Mouse (Mus musculus) megakaryocyte progenitor cell, adult 5-6 weeks (primary cell): ENCODE data around the gene Vpreb3. TPM values are rescaled to one million over a fixed set of nuclear protein-coding genes. Genes with fewer than 3 reads are reported as not detected.

ENCODE experiments used
- ATAC-seq: replicated peaks from 2 replicates; pipeline ENCODE4 v1.8.0; 2016; ENCODE audit warnings: mild to moderate bottlenecking, moderate TSS enrichment, inconsistent platforms; ENCODE audit not compliant: poor library complexity
- total RNA-seq, 2 experiments: library from RNA; stranded (forward) in 1 of 2; stranded (reverse) in 1 of 2; fragments of 157-497, 149-512 nt in 1 of 2; fragments of 200-1000 nt in 1 of 2; gene quantifications; 2 replicates each; pipeline versions ENCODE4 v1.2.3 to v1.2.4; 2015 to 2017

Gene Vpreb3
- total RNA-seq, 2 experiments from 2014 or later, result not detected

GRCm38 (mm10) chr10:75931311-75931710 is 11.5 kb upstream of the Vpreb3 start:
- no peak for ATAC-seq

GRCm38 (mm10) chr10:75932081-75932678 is 10.7 kb upstream of the Vpreb3 start:
- ATAC-seq, result peak; percentile 45

- no peak for ATAC-seq
Measured at GRCm38 (mm10) chr10:75932891-75933290, 10.0 kb upstream of the Vpreb3 start, which contains the start of gene Chchd10. Gene Chchd10 (plus strand): TSS chr10:75933130.

- ATAC-seq, result no peak
Measured at GRCm38 (mm10) chr10:75934991-75935390, 7.9 kb upstream of the Vpreb3 start.

DNA sequence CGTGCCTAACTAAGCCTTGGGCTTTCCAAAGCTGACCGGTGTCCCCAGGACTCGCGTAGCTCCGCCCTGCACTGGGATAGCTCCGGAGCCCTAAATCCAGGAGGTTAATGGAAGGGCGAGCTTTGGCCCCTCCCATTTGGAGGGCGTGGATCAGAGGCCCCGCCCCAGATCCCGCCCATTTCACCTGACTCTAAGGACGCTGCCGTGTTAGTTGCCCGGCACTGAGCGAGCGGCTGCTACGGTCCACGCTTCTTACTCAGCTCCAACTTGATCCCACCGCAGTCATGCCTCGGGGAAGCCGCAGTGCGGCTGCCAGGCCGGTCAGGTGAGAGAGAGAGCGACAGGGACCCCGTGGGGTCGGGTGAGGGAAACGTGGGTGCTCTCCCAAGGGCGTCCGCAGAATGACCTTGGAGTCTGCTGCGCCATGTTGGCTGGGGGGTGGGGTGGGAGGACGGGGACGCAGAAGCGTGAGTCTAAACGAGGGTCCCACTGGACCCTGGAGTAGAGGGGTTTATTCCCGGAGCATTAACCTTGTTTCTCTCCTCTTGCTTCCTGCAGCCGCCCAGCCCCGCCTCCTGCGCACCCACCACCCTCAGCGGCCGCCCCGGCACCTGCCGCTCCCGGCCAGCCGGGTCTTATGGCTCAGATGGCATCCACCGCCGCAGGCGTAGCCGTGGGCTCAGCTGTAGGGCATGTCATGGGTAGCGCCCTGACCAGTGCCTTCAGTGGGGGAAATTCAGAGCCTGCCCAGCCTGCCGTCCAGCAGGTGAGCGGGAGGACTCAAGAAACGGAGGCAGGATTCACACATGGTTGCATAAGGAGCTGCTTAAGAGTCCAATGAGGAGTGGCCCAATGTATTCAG is 6.9 kb upstream of the Vpreb3 start, which contains the start of gene Mmp11:
Gene Mmp11 (minus strand): TSS at position 817 of the 862 bp plus-strand sequence.
- peak; percentile 80 for ATAC-seq

GRCm38 (mm10) chr10:75936909-75937667 is 5.8 kb upstream of the Vpreb3 start:
- ATAC-seq, result no peak

- ATAC-seq, result no peak
Measured at GRCm38 (mm10) chr10:75937851-75938643, 4.8 kb upstream of the Vpreb3 start.

DNA sequence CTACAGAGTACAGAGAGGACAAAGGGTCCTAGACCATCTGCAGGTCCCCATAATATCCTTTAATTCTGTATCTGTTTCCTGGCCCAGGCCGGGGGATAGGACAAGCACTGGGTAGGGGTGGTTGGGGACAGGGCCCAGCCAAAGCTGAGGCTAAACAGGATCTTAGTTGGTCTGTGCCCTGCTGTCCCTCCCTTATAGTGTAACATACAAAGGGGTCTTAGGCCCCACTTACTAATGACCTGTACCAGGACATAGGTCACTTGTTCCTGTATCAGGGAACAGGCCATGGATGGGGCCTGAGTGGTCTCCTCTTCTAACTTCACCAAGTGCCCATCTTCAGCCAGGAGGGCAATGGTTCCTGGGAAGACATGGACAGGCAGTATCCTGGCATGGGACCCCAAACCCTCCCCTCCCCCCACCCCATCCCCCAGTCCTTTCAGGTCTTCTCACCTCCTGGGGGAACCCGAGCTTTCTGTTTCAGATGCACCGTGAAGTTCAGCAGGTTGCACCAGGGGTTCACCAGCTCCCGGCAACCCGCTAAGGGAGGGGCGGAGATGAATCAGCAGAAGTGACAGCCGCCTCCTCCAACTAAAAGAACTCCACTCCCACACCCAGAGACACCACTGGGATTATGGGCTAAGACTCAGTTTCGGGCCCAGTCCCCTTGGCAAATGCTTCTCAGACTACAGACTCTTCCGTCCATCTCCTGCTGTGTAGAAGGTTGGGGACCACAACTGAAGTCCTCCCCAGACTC is 3.2 kb upstream of the Vpreb3 start:
- peak; percentile 36 for ATAC-seq

DNA sequence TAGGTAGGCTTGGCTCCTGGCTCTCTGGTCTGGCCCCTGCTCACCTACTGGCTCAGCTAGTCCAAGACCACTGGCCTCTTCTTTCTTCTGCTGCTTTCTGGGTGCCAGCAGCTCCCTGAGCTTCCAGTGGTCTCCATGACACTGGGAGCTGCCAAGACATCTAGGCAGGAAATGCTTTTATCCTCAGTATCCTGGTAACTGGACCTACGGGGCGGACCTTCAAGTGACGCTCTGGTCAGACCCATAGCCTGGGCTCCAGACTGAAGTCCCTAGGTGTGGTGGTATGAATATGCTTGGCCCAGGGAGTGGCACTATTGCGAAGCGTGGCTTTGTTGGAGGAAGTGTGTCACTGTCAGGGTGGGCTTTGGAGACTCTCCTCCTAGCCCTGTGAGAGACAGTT is 2.3 kb upstream of the Vpreb3 start, which contains the start of gene Gm867:
Gene Gm867 (minus strand): TSS at position 153 of the 400 bp plus-strand sequence.
- ATAC-seq, result no peak

- ATAC-seq, result no peak
Measured at GRCm38 (mm10) chr10:75941042-75941824, 1.6 kb upstream of the Vpreb3 start.

DNA sequence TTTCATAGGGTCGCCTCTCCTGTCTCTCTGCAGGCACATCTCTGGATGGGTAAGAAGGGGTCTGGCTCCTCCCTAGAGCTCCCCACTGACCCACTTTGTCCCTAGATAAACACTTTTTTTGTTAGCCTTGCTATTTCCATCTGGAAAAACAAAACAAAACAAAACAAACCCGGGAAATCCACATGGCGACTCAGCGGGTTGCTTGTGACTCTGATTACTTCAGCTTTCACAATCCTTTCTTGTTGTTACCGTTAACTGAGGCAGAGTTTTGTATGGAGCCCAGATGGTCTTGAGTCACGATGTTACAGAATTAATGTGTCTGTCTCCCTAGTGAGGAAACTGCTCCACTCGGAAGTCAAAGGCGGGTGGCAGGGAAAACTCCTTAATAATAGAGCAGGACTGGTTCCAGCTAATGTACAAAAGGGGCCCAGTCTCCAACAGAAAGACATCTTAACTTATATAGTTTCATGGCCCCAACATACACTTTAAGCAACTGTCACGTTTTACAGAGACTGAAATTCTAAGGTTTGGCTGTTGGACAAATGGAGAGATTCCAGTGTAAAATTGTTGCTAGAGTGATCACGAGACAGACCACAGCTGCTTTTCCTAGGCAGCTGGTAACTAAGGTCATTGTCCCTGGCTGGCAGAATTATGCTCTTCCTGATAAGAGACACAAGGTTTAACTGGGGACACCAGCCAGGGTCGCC is 1.4 kb downstream of the Vpreb3 start:
- ATAC-seq, result no peak

- no peak for ATAC-seq
Measured at GRCm38 (mm10) chr10:75945213-75945612, 2.4 kb downstream of the Vpreb3 start.

GRCm38 (mm10) chr10:75945896-75946295 is 3.0 kb downstream of the Vpreb3 start:
- no peak for ATAC-seq

GRCm38 (mm10) chr10:75948079-75948478 is 5.2 kb downstream of the Vpreb3 start:
- no peak for ATAC-seq

DNA sequence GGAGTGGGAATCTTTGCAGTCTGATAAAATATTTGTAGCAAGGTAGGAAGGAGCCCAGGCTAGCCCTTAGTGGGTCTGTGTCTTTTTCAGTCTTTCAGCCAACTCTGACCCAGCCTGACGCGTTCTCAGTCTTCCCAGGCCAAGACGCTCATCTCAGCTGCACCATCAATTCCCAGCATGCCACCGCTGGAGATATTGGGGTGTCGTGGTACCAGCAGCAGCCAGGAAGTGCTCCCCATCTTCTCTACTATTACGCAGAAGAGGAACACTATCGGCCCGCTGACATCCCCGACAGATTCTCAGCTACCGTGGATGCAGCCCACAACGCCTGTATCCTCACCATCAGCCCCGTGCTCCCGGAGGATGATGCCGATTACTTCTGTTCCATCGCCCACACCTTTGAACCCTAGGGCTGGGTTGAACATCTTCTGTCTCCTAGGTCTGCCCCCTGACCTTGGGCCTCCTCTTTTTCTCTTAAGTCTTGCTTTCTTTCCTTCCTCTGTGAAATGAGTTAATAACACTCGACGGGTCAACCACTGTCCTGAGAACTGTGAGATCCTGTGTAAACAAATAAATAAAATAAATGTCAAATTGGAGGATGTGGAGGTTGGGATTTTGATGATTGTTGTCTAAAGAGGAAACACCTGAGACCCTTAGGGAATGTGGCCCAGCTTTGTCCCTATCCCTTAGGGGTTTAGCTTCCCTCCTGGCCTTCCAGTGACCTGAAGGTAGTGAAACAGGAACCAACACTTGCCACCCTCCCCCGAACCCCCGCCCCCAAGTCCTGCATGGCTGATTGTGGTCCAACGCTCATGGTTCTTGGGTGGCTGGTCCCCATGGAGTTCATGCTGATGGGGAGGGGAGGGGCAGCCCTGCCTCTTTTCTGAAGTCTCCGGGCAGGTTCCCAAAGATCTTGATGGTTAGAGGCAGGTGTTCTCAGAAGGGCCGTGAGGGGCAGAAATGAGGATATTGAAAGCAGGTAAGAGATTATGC is 6.5 kb downstream of the Vpreb3 start:
- 0 out of 2 replicates have a peak, but pooled peaks have one; percentile 16 for ATAC-seq

GRCm38 (mm10) chr10:75950791-75951210 is 7.9 kb downstream of the Vpreb3 start:
- ATAC-seq, result no peak

- ATAC-seq, result peak; percentile 54
Measured at GRCm38 (mm10) chr10:75951424-75952050, 8.7 kb downstream of the Vpreb3 start.
